Mouse (Mus musculus): ENCODE data around the gene Cdyl. TPM values are rescaled to one million over a fixed set of nuclear protein-coding genes. Genes with fewer than 3 reads are reported as not detected.
"Not testable (repeated sequence)": the region's sequence is repeated elsewhere in the genome, so short reads cannot be mapped to it uniquely, and the experiment has no call there.

Cdyl gene
- polyA plus RNA-seq, 1 experiment from 2014 or later, result 8.2 TPM

DNA sequence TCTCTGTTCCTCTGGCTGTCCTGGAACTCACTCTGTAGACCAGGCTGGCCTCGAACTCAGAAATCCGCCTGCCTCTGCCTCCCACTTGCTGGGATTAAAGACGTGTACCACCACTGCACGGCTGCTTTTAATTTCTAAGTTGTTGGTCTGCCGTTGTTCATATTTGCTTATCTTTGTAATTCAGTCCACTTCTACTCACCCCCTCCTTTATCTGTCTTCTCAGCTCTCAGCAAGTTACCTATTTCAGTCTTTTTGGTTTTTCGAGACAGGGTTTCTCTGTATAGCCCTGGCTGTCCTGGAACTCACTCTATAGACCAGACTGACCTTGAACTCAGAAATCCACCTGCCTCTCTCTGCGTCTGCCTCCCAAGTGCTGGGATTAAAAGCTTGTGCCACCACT lies 176.9 kb downstream of the Cdyl start:
- H3K36me3 ChIP-seq (ENCODE audit: insufficient read depth, low read length); H3K4me1 ChIP-seq (ENCODE audit: insufficient read depth, low read length); H3K27me3 ChIP-seq (ENCODE audit: insufficient read depth, low read length); H3K27ac ChIP-seq (ENCODE audit: low read length); H3K4me2 ChIP-seq (replicated peaks; ENCODE audit: low read depth, low read length); H3K9me3 ChIP-seq (ENCODE audit: low read length); H3K4me3 ChIP-seq (ENCODE audit: low read length); H3K9ac ChIP-seq (replicated peaks; ENCODE audit: low read length); ATAC-seq (ENCODE audit: low FRiP score, low TSS enrichment): not testable (repeated sequence)
- 93% methylated on average over 7 of the region's 7 CpGs for WGBS

DNA sequence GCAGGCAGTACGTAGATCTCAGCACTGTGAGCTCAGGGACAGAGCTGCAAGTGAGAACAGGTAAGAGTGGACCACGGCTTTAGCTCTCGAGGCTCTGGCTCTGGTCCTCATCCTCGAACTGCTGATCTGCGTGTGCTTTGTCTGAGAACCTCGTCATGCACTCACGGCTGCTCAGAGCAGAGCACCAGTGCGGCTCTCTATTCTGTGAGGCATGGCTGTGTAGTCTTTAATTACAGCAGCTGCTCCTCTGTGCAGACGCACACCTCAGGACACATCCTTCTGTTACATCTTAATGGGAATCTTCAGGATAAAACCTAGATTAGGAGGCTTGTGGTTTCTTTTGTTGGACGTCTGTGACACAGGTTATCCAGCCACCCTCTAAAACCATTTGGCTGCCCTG lies 180.5 kb downstream of the Cdyl start:
- H3K27ac ChIP-seq (ENCODE audit: low read length), result no peak overlapping the region
- H3K4me1 ChIP-seq (ENCODE audit: insufficient read depth, low read length), result 0 out of 2 replicates have a peak, but pooled peaks cover 2% of the 10 kb centered on the region
- H3K9me3 ChIP-seq (ENCODE audit: low read length), result no peaks in the 10 kb centered on the region
- H3K4me2 ChIP-seq (replicated peaks; ENCODE audit: low read depth, low read length), result no peak overlapping the region
- no peak overlapping the region for H3K9ac ChIP-seq (replicated peaks; ENCODE audit: low read length)
- H3K36me3 ChIP-seq (ENCODE audit: insufficient read depth, low read length), result 0 out of 2 replicates have a peak, but pooled peaks cover 5% of the 10 kb centered on the region
- H3K27me3 ChIP-seq (ENCODE audit: insufficient read depth, low read length), result no peaks in the 10 kb centered on the region
- WGBS, result 78% methylated on average over 10 of the region's 10 CpGs
- no peak overlapping the region for H3K4me3 ChIP-seq (ENCODE audit: low read length)
- ATAC-seq (ENCODE audit: low FRiP score, low TSS enrichment), result no peak

DNA sequence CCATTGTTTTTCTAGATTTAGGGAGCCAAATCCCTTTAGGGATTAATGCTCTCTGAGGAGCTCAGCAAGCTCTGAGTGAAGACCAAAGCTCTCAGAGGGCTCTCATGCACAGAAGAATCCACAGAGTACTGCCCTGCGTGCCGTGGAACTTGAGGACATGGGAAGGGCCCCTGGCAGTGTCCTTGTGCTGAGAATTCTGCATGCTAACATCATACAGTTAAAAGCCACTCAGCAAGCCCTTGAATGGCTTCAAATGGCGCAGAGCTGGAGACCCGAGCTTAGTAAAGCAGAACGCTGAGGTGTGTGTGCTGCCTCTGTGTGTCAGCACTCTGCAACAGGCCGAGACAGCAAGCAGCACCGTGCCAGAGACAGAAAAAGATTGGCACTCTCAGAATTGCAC lies 183.8 kb downstream of the Cdyl start:
- no peak overlapping the region for H3K9ac ChIP-seq (replicated peaks; ENCODE audit: low read length)
- no peaks in the 10 kb centered on the region for H3K9me3 ChIP-seq (ENCODE audit: low read length)
- ATAC-seq (ENCODE audit: low FRiP score, low TSS enrichment), result no peak
- H3K4me1 ChIP-seq (ENCODE audit: insufficient read depth, low read length), result 0 out of 2 replicates have a peak, but pooled peaks cover 9% of the 10 kb centered on the region
- H3K27ac ChIP-seq (ENCODE audit: low read length), result no peak overlapping the region
- H3K4me3 ChIP-seq (ENCODE audit: low read length), result no peak overlapping the region
- no peak overlapping the region for H3K4me2 ChIP-seq (replicated peaks; ENCODE audit: low read depth, low read length)
- WGBS, result 82% methylated on average over 7 of the region's 7 CpGs
- H3K36me3 ChIP-seq (ENCODE audit: insufficient read depth, low read length), result 0 out of 2 replicates have a peak, but pooled peaks cover 2% of the 10 kb centered on the region
- no peaks in the 10 kb centered on the region for H3K27me3 ChIP-seq (ENCODE audit: insufficient read depth, low read length)

DNA sequence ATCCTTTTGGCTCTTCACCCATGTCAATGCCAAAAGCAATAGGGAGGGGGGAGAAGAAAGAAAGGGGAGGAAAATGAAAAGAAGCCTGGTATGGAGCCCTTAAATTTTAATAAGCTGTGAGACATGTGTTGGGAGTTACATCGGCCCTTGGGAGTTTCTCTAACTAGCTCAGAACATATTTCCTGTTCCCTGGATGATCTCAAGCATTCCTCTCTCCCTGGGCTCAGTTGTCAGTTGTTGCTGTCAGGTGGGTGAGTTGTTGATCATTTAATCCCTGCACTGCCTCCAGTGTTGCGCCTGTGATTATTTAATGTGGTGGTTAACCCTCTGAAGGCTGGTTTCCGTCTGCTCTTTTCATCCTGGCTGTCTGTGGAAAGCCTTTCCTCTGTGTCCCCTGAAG lies 185.7 kb downstream of the Cdyl start:
- 46% methylated on average over 3 of the region's 3 CpGs for WGBS
- Histone ChIP-seq H3K9me3 (ENCODE audit: low read length) (no peaks in the 10 kb centered on the region), H3K4me2 (replicated peaks; ENCODE audit: low read depth, low read length) (no peak overlapping the region), H3K27me3 (ENCODE audit: insufficient read depth, low read length) (no peaks in the 10 kb centered on the region), H3K4me3 (ENCODE audit: low read length) (no peak overlapping the region), H3K36me3 (ENCODE audit: insufficient read depth, low read length) (0 out of 2 replicates have a peak, but pooled peaks cover 2% of the 10 kb centered on the region), H3K4me1 (ENCODE audit: insufficient read depth, low read length) (0 out of 2 replicates have a peak, but pooled peaks cover 9% of the 10 kb centered on the region), H3K9ac (replicated peaks; ENCODE audit: low read length) (no peak overlapping the region), H3K27ac (ENCODE audit: low read length) (no peak overlapping the region)
- no peak for ATAC-seq (ENCODE audit: low FRiP score, low TSS enrichment)

DNA sequence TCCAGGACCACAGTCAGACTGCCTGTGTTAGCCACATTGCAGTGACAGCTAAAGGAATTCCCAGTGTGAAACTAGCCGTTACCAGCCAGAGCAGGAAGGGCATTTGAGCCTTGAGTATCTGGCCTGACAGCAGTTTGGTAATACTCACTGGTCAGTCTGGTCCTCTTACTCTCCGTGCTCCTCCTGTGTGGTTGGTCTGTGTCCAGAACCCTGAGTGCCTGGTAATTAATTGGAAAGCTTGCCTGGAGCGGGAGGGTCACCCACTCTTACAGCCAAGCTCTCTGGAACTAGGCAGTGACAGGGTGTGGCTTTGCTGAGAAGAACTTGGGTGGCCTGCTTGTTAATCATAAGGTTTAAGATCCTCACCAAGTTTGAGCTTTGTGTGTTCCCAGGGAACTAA lies 189.1 kb downstream of the Cdyl start:
- Histone ChIP-seq H3K9me3 (ENCODE audit: low read length) (no peaks in the 10 kb centered on the region), H3K27me3 (ENCODE audit: insufficient read depth, low read length) (no peaks in the 10 kb centered on the region), H3K36me3 (ENCODE audit: insufficient read depth, low read length) (no peaks in the 10 kb centered on the region), H3K4me2 (replicated peaks; ENCODE audit: low read depth, low read length) (no peak overlapping the region), H3K9ac (replicated peaks; ENCODE audit: low read length) (no peak overlapping the region), H3K4me1 (ENCODE audit: insufficient read depth, low read length) (0 out of 2 replicates have a peak, but pooled peaks cover 9% of the 10 kb centered on the region), H3K4me3 (ENCODE audit: low read length) (no peak overlapping the region), H3K27ac (ENCODE audit: low read length) (no peak overlapping the region)
- ATAC-seq (ENCODE audit: low FRiP score, low TSS enrichment), result 0 out of 2 replicates have a peak, but pooled peaks have one; percentile 35
- 65% methylated on average over 3 of the region's 3 CpGs for WGBS

DNA sequence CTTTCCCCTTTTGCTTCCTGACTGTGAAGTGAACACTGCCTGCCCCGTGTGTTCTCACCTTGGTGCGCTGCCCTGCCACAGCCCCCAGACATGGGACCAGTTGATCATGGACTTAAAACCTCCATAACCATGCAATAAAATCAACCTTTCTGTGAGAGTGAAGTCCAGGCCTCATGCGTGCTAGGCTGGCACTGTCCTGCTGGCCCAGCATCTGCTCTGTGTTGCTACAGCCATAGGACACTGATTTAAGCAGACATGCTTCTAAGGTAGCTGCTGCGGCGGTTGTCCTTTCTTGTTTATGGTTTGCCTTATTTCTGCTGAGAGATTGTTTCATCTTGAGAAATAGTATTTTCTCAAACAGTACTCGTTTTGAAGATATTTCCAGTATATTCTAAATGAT lies 191.9 kb downstream of the Cdyl start:
- no peak overlapping the region for H3K4me2 ChIP-seq (replicated peaks; ENCODE audit: low read depth, low read length)
- no peak overlapping the region for H3K9ac ChIP-seq (replicated peaks; ENCODE audit: low read length)
- 94% methylated on average over 6 of the region's 6 CpGs for WGBS
- no peaks in the 10 kb centered on the region for H3K36me3 ChIP-seq (ENCODE audit: insufficient read depth, low read length)
- no peak overlapping the region for H3K27ac ChIP-seq (ENCODE audit: low read length)
- H3K9me3 ChIP-seq (ENCODE audit: low read length), result no peaks in the 10 kb centered on the region
- no peak overlapping the region for H3K4me3 ChIP-seq (ENCODE audit: low read length)
- 0 out of 2 replicates have a peak, but pooled peaks cover 3% of the 10 kb centered on the region for H3K4me1 ChIP-seq (ENCODE audit: insufficient read depth, low read length)
- no peak for ATAC-seq (ENCODE audit: low FRiP score, low TSS enrichment)
- H3K27me3 ChIP-seq (ENCODE audit: insufficient read depth, low read length), result no peaks in the 10 kb centered on the region

DNA sequence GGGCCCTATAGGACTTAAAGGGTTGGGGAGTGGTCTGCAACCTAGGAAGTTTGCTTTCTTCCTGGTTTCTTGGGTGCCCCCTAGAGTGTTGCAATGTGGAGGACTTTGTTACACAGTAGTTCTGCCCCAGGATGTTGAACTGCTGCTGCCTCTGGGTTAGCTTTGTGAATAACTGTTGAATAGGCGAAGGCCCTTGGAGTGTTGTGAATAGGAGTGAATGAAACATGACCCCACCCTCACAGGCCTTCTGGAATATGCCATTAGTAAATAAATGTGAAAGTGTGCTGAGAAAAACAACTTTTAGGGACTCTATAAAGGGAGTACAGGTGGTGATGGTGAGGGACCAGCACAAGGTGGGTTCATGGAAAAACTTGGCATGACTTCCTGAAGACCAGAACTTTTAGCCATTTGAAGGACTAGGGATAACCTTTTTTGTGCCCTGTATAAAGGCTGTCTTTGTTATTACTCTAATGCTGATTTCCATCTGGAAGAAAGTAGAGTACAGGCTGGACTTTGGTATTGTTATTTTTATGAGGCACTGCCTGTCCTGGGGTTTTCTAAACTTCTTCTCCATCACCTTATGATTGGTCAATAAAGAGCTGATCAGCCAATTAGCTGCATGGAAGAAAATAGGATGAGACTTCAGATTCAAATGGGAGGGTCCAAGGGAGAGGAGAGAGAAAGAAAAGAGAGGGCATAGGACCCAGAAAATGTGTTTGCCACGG lies 193.4 kb downstream of the Cdyl start:
- H3K27me3 ChIP-seq (ENCODE audit: insufficient read depth, low read length), result no peaks in the 10 kb centered on the region
- no peaks in the 10 kb centered on the region for H3K9me3 ChIP-seq (ENCODE audit: low read length)
- H3K36me3 ChIP-seq (ENCODE audit: insufficient read depth, low read length), result peaks cover 4% of the 10 kb centered on the region; the same call in 1 of the 2 replicates
- no peak overlapping the region for H3K4me2 ChIP-seq (replicated peaks; ENCODE audit: low read depth, low read length)
- H3K4me1 ChIP-seq (ENCODE audit: insufficient read depth, low read length), result no peaks in the 10 kb centered on the region
- H3K27ac ChIP-seq (ENCODE audit: low read length), result no peak overlapping the region
- H3K4me3 ChIP-seq (ENCODE audit: low read length), result no peak overlapping the region
- no peak overlapping the region for H3K9ac ChIP-seq (replicated peaks; ENCODE audit: low read length)
- no peak for ATAC-seq (ENCODE audit: low FRiP score, low TSS enrichment)
- 87% methylated on average over 2 of the region's 2 CpGs for WGBS

DNA sequence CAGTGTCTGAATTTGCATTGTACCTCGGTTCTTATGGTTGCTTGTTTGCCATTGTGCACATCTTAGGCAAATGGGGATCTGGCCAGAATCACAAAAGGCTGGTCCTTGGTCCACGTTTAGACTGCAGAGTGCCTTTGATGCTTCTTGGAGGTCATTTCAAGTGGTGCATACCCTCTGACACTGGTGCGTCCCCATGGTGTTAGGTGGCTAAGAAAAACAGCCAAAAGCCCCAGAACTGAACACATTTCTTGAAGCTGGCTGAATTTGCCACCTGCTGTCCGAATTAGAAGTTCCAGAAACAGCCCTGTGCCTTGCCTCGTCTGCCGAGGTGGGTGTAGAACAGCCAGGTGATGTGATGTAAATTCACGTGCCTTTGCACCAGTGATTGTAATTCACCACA lies 197.9 kb downstream of the Cdyl start:
- H3K4me1 ChIP-seq (ENCODE audit: insufficient read depth, low read length), result no peaks in the 10 kb centered on the region
- ATAC-seq (ENCODE audit: low FRiP score, low TSS enrichment), result no peak
- H3K36me3 ChIP-seq (ENCODE audit: insufficient read depth, low read length), result peaks cover 8% of the 10 kb centered on the region
- no peaks in the 10 kb centered on the region for H3K9me3 ChIP-seq (ENCODE audit: low read length)
- no peaks in the 10 kb centered on the region for H3K27me3 ChIP-seq (ENCODE audit: insufficient read depth, low read length)
- 77% methylated on average over 7 of the region's 7 CpGs for WGBS
- H3K9ac ChIP-seq (replicated peaks; ENCODE audit: low read length), result no peak overlapping the region
- H3K4me2 ChIP-seq (replicated peaks; ENCODE audit: low read depth, low read length), result no peak overlapping the region
- no peak overlapping the region for H3K4me3 ChIP-seq (ENCODE audit: low read length)
- no peak overlapping the region for H3K27ac ChIP-seq (ENCODE audit: low read length)

DNA sequence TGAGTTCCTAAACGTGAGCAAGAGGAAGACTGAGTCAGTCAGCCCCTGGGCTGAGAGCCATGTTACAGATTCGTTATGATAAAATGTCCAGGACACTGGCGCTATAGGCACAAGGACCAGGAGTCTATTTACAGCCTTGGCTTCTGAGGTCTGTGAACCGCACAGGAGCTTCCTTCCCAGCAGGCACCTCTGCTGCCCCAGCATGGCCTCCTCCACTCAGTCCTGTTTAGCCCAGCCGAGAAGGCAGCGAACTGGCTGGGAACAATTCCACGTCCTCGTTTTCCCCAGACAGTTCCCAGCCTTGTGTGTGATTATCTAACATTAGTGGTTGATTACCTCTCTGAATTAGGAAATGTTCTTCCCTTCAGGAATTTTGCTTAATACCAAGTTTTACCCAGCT lies 201.3 kb downstream of the Cdyl start:
- no peak for ATAC-seq (ENCODE audit: low FRiP score, low TSS enrichment)
- H3K4me1 ChIP-seq (ENCODE audit: insufficient read depth, low read length), result no peaks in the 10 kb centered on the region
- no peak overlapping the region for H3K9ac ChIP-seq (replicated peaks; ENCODE audit: low read length)
- no peaks in the 10 kb centered on the region for H3K27me3 ChIP-seq (ENCODE audit: insufficient read depth, low read length)
- WGBS, result 74% methylated on average over 8 of the region's 8 CpGs
- no peak overlapping the region for H3K27ac ChIP-seq (ENCODE audit: low read length)
- no peak overlapping the region for H3K4me2 ChIP-seq (replicated peaks; ENCODE audit: low read depth, low read length)
- peaks cover 22% of the 10 kb centered on the region for H3K36me3 ChIP-seq (ENCODE audit: insufficient read depth, low read length)
- no peak overlapping the region for H3K4me3 ChIP-seq (ENCODE audit: low read length)
- no peaks in the 10 kb centered on the region for H3K9me3 ChIP-seq (ENCODE audit: low read length)

DNA sequence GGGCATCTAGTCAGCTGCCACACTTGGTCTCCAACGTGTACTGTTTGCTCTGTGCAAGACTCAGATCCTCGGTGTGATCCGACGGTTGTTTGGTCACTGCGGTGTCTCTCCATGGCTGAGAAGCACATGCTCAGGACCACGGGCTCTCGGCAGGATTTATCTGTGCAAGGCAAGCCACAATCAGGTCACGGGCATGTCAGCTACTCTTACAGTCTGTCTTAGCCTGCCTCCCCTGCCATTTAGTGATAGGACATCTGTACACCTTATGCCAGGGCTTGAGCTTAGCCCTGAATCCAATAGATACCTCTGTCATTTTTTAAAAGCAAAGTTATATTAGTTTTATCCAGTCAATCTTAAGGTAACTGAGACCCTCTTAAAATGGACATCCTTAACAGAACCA lies 211.0 kb downstream of the Cdyl start:
- no peaks in the 10 kb centered on the region for H3K27me3 ChIP-seq (ENCODE audit: insufficient read depth, low read length)
- WGBS, result 88% methylated on average over 8 of the region's 8 CpGs
- H3K4me2 ChIP-seq (replicated peaks; ENCODE audit: low read depth, low read length), result no peak overlapping the region
- no peak overlapping the region for H3K27ac ChIP-seq (ENCODE audit: low read length)
- no peak overlapping the region for H3K4me3 ChIP-seq (ENCODE audit: low read length)
- no peaks in the 10 kb centered on the region for H3K9me3 ChIP-seq (ENCODE audit: low read length)
- peaks cover 15% of the 10 kb centered on the region for H3K36me3 ChIP-seq (ENCODE audit: insufficient read depth, low read length)
- no peaks in the 10 kb centered on the region for H3K4me1 ChIP-seq (ENCODE audit: insufficient read depth, low read length)
- H3K9ac ChIP-seq (replicated peaks; ENCODE audit: low read length), result no peak overlapping the region
- no peak for ATAC-seq (ENCODE audit: low FRiP score, low TSS enrichment)
